Mouse (Mus musculus) kidney, postnatal 0 days (tissue): Measurements from ENCODE around the gene Gm5294. TPM values are rescaled to one million over a fixed set of nuclear protein-coding genes. Genes with fewer than 3 reads are reported as not detected.
A peak's percentile ranks its signal among the peaks of the same experiment; 100 is the strongest.

Experiments used
- ATAC-seq: fragments of 200-750 bp; cut with Nextera tagmentation; replicated peaks from 2 replicates; pipeline ENCODE4 v1.8.0; 2017; ENCODE audit warnings: low read depth, moderate number of reproducible peaks, moderate TSS enrichment, moderate library complexity; ENCODE audit not compliant: low FRiP score
- DNase-seq: peaks from one replicate; pipeline ENCODE4 v3.0.0-alpha.2; 2016; ENCODE audit warnings: low spot score
- H3K27ac ChIP-seq: fragments of 300-500 bp; sonication (generic); 2 replicates; pipeline ENCODE4 v1.5.1; 2014; ENCODE audit warnings: mild to moderate bottlenecking
- H3K27me3 ChIP-seq: fragments of 300-500 bp; sonication (generic); 2 replicates; pipeline ENCODE4 v1.6.1; 2014; ENCODE audit warnings: low read length, mixed read lengths; ENCODE audit not compliant: insufficient read depth
- H3K36me3 ChIP-seq: fragments of 300-500 bp; sonication (generic); 2 replicates; pipeline ENCODE4 v1.6.1; 2014; ENCODE audit warnings: low read length, mixed read lengths; ENCODE audit not compliant: insufficient read depth
- H3K4me1 ChIP-seq: fragments of 300-500 bp; sonication (generic); replicated peaks from 2 replicates; pipeline ENCODE4 v1.6.1; 2014; ENCODE audit warnings: antibody characterized with exemption, low read length, mixed read lengths; ENCODE audit not compliant: insufficient read depth
- H3K4me2 ChIP-seq: fragments of 300-500 bp; sonication (generic); 2 replicates; pipeline ENCODE4 v1.6.1; 2014; ENCODE audit warnings: mild to moderate bottlenecking, low read length, moderate library complexity, mixed read lengths
- H3K4me3 ChIP-seq: fragments of 300-500 bp; sonication (generic); replicated peaks from 2 replicates; pipeline ENCODE4 v1.5.1; 2014; ENCODE audit warnings: low read depth, low read length
- H3K9ac ChIP-seq: fragments of 300-500 bp; sonication (generic); 2 replicates; pipeline ENCODE4 v1.6.1; 2014; ENCODE audit warnings: low read depth, low read length
- H3K9me3 ChIP-seq: fragments of 300-500 bp; sonication (generic); replicated peaks from 2 replicates; pipeline ENCODE4 v1.6.1; 2016; ENCODE audit warnings: low read length, inconsistent platforms, mixed read lengths
- CTCF ChIP-seq: IDR thresholded peaks from 2 replicates; pipeline ENCODE4 v1.5.1; 2016; ENCODE audit warnings: antibody characterized with exemption, low read depth, mild to moderate bottlenecking, moderate library complexity
- WGBS: fragments of 180-500 bp; shearing (Covaris S2); extraction: QIAGEN DNeasy Blood & Tissue Kit; methylation state at CpG from one replicate; pipeline ENCODE4 v1.1.7; 2014; 5-methylcytosine and 5-hydroxymethylcytosine counted together
- polyA plus RNA-seq: library from polyadenylated mRNA; unstranded; fragments of >200 nt; fragmentation: Nextera tagmentation; extraction: Ambion mirVana; gene quantifications from 2 replicates; pipeline ENCODE4 v1.2.1, GENCODE M21; 2015

Gene Gm5294
- polyA plus RNA-seq, 1 experiment from 2014 or later, result not detected

DNA sequence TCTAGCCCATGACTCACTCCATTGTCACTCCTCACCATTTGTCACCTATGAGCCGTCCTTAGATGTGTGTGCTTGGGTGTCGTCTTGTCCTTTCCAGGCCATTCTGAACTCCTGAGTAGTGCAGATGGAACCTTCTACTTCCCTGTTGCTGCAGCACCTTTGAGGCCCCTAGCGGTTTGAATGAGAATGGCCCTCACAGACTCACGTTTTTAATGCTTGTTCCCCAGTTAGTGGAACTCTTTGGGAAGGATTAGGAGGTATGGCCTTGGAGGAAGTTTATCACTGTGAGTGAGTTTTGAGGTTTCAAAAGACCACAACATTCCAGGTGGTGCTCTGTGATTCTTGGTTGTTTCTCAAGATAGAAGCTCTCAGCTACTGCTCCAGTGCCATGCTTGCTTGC, 32.3 kb downstream of the Gm5294 start:
- H3K4me3 ChIP-seq, result no peak overlapping the region
- H3K27ac ChIP-seq, result no peak overlapping the region
- H3K9ac ChIP-seq, result no peak overlapping the region
- no peaks in the 10 kb centered on the region for H3K4me1 ChIP-seq
- DNase-seq (no peak), ATAC-seq (no peak)
- H3K9me3 ChIP-seq, result no peaks in the 10 kb centered on the region
- WGBS, result 68% methylated on average over 4 of the region's 4 CpGs
- H3K27me3 ChIP-seq, result no peaks in the 10 kb centered on the region
- no peak for TF ChIP-seq CTCF
- no peak overlapping the region for H3K4me2 ChIP-seq
- H3K36me3 ChIP-seq, result no peaks in the 10 kb centered on the region

DNA sequence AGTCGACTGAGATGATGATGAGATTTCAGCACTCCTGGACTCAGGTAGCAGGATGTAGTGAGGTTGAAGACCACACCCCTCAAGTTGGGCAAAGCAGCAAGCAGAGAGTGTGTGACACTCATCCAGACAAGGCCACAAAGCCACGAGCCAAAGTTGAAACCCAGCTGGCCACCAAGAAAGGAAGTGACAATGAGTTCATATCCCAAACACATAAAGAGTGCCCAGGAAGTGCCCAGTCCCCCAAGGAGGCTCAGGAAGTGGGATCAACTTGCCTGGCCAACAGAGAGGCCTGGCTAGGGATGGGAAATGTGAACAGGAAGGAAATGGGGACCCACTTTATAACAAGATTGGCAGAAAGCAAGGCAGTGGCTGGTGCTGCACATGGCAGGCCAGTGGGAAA, 33.5 kb downstream of the Gm5294 start:
- WGBS, result 67% methylated on average over 2 of the region's 2 CpGs
- no peak for TF ChIP-seq CTCF
- no peak for DNase-seq
- Histone ChIP-seq H3K4me3 (no peak overlapping the region), H3K27ac (no peak overlapping the region), H3K4me1 (no peaks in the 10 kb centered on the region), H3K4me2 (no peak overlapping the region), H3K27me3 (no peaks in the 10 kb centered on the region), H3K36me3 (no peaks in the 10 kb centered on the region), H3K9me3 (no peaks in the 10 kb centered on the region), H3K9ac (no peak overlapping the region)
- no peak for ATAC-seq

DNA sequence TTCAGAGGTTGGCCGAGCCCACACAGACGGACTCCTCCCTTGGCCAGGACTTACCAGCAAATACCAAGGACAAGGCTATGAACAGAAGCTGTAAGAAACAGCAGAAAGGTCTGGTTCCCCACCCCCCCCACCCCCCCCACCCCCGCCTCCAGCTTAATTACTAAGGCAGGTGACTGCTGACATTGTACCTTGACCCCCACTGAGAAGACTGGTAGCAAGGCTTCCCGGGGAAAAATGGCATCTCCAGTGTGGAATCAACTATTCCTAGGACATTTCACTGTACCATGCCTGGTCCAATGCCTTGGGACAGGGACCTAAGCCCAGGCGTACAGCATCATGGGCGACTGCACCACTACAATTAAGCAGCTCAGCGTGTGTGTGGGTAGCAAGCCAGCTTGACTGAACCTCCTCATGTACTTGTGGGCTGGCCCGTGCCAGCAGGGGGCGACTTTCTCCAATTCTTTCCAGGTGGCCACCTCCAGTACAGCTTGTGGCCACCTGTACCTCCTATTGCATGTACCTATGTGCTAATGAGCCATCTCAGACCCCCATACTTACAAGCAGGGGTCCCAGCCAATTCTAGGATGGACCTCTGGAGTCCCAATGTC, 37.2 kb downstream of the Gm5294 start:
- no peaks in the 10 kb centered on the region for H3K27me3 ChIP-seq
- no peak overlapping the region for H3K4me3 ChIP-seq
- no peaks in the 10 kb centered on the region for H3K36me3 ChIP-seq
- H3K4me1 ChIP-seq, result no peaks in the 10 kb centered on the region
- H3K9ac ChIP-seq, result no peak overlapping the region
- H3K9me3 ChIP-seq, result no peaks in the 10 kb centered on the region
- H3K27ac ChIP-seq, result no peak overlapping the region
- no peak overlapping the region for H3K4me2 ChIP-seq
- 30% methylated on average over 9 of the region's 9 CpGs for WGBS
- TF ChIP-seq CTCF, result peak; percentile 89
- ATAC-seq (peak; percentile 62; the same call in 1 of the 2 replicates), DNase-seq (peak; percentile 84)

DNA sequence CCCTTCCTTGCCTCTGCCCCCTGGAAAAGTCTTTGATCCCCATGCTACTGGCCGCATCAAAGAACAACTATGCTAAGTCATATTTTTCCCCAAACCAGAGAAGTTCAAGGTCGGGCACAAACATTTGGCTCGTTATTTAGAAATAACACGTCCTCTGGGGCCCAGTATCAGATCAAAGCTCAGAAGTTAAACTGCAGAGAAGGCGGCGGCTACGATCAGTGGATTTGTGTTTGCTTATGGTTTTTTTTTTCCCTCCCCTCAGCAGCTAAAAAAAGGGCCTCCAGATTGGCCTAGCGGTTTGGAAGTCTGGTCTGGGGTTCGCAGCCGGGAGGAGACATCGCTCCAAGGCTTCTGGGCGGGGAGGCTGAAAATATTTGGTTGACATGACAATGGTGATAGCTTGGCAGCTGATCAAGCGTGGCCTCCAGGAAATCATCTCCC, 38.0 kb downstream of the Gm5294 start:
- H3K4me3 ChIP-seq, result no peak overlapping the region
- no peaks in the 10 kb centered on the region for H3K9me3 ChIP-seq
- no peak overlapping the region for H3K4me2 ChIP-seq
- no peaks in the 10 kb centered on the region for H3K4me1 ChIP-seq
- no peaks in the 10 kb centered on the region for H3K27me3 ChIP-seq
- peak; percentile 16 for DNase-seq
- WGBS, result 41% methylated on average over 13 of the region's 13 CpGs
- H3K27ac ChIP-seq, result no peak overlapping the region
- H3K36me3 ChIP-seq, result no peaks in the 10 kb centered on the region
- TF ChIP-seq CTCF, result no peak
- no peak overlapping the region for H3K9ac ChIP-seq
- no peak for ATAC-seq

DNA sequence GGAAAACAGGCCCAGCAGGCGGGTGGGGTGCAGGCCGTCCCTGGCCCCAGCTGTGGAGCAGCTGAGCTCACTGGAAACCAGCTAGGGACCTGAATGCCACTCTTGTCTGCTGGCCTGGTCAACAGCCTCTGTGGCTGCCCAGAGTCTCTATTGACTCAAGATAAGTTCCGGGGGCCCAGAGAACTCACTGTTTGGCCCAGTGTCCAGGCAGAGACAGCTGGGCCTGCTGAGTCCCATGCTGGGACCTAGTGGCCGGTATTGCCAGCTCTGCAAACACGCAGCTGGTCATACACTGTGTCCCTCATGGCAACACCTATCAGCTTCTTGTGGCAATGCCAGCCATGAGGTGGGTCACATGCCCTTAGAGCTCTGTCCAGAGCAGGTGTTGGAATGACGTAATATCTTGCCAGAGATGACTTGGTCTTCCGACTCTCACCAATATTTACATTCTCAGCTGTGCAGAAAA, 43.8 kb downstream of the Gm5294 start:
- no peaks in the 10 kb centered on the region for H3K27me3 ChIP-seq
- no peak overlapping the region for H3K4me3 ChIP-seq
- H3K27ac ChIP-seq, result no peak overlapping the region
- TF ChIP-seq CTCF, result no peak
- H3K4me2 ChIP-seq, result no peak overlapping the region
- ATAC-seq (no peak), DNase-seq (no peak)
- H3K36me3 ChIP-seq, result no peaks in the 10 kb centered on the region
- H3K9ac ChIP-seq, result no peak overlapping the region
- H3K9me3 ChIP-seq, result no peaks in the 10 kb centered on the region
- WGBS, result 92% methylated on average over 7 of the region's 7 CpGs
- H3K4me1 ChIP-seq, result no peaks in the 10 kb centered on the region

DNA sequence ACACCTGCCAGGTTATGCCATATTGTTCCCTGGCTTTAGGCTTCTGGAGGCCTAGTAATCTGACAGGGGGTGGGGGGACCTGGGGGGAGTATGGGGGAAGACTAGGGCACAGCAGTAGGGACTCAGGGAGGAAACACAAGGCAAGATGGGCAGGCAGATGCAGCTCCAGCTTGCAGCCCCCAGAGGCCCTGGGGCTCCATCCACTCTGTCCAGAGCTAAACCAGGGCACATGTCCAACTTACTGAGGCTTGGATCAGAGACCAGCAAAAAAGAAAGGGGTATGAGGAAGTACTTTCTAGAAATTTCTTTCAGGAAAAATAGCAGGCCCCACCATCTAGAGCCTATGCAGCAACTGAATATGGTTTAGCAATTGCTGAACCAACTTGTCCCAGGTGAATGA, 44.3 kb downstream of the Gm5294 start:
- Histone ChIP-seq H3K27ac (no peak overlapping the region), H3K9ac (no peak overlapping the region), H3K9me3 (no peaks in the 10 kb centered on the region), H3K4me3 (no peak overlapping the region), H3K4me1 (no peaks in the 10 kb centered on the region), H3K36me3 (no peaks in the 10 kb centered on the region), H3K4me2 (no peak overlapping the region), H3K27me3 (no peaks in the 10 kb centered on the region)
- TF ChIP-seq CTCF, result no peak
- no peak for DNase-seq
- no peak for ATAC-seq

DNA sequence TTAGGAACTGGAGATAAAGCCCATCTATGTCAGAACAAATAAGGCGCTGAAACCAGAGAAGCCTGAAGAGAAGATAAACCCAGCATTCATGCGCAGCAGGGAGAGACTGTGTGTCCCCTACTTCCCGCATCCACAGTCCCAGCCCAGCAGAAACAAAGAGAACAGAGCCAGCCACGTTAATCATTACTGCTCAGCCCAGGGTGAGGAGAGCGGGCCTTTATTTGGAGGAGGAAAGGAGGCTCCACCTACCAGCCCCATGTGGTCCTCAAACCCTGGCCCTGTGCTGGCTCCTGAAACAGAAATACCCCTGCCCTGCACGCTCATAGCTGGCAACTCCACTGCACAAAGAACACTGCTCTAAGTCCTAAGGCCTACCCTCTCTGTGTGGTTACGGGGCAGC, 45.0 kb downstream of the Gm5294 start:
- Histone ChIP-seq H3K4me1 (no peaks in the 10 kb centered on the region), H3K27ac (no peak overlapping the region), H3K4me3 (no peak overlapping the region), H3K9me3 (no peaks in the 10 kb centered on the region), H3K4me2 (no peak overlapping the region), H3K27me3 (no peaks in the 10 kb centered on the region), H3K36me3 (no peaks in the 10 kb centered on the region), H3K9ac (no peak overlapping the region)
- 54% methylated on average over 7 of the region's 7 CpGs for WGBS
- no peak for TF ChIP-seq CTCF
- DNase-seq (no peak), ATAC-seq (no peak)
